Mouse (Mus musculus) hindbrain, embryonic 15.5 days (tissue): ENCODE data around the gene Dab1. TPM values are rescaled to one million over a fixed set of nuclear protein-coding genes. Genes with fewer than 3 reads are reported as not detected.

ENCODE experiments used
- ATAC-seq: fragments of 200-750 bp; cut with Nextera tagmentation; 2 replicates; pipeline ENCODE4 v1.8.0; 2017; ENCODE audit warnings: low read depth, moderate number of reproducible peaks, moderate TSS enrichment; ENCODE audit not compliant: low FRiP score
- H3K27ac ChIP-seq: fragments of 300-500 bp; sonication (generic); replicated peaks from 2 replicates; pipeline ENCODE4 v1.5.1; 2015; ENCODE audit warnings: mild to moderate bottlenecking, inconsistent platforms
- H3K27me3 ChIP-seq: fragments of 300-500 bp; sonication (generic); 2 replicates; pipeline ENCODE4 v1.6.1; 2015; ENCODE audit warnings: control low read depth, inconsistent platforms
- H3K36me3 ChIP-seq: fragments of 300-500 bp; sonication (generic); 2 replicates; pipeline ENCODE4 v1.6.1; 2015; ENCODE audit warnings: control low read depth, inconsistent platforms
- H3K4me1 ChIP-seq: fragments of 300-500 bp; sonication (generic); replicated peaks from 2 replicates; pipeline ENCODE4 v1.6.1; 2015; ENCODE audit warnings: control low read depth, inconsistent platforms
- H3K4me2 ChIP-seq: fragments of 300-500 bp; sonication (generic); 2 replicates; pipeline ENCODE4 v1.6.1; 2015; ENCODE audit warnings: moderate library complexity, mild to moderate bottlenecking, inconsistent platforms
- H3K4me3 ChIP-seq: fragments of 300-500 bp; sonication (generic); 2 replicates; pipeline ENCODE4 v1.5.1; 2015; ENCODE audit warnings: mild to moderate bottlenecking, inconsistent platforms
- H3K9ac ChIP-seq: fragments of 300-500 bp; sonication (generic); 2 replicates; pipeline ENCODE4 v1.6.1; 2015; ENCODE audit warnings: inconsistent platforms
- H3K9me3 ChIP-seq: fragments of 300-500 bp; sonication (generic); 2 replicates; pipeline ENCODE4 v1.6.1; 2016; ENCODE audit warnings: control low read depth, inconsistent platforms
- WGBS: fragments of 180-500 bp; shearing (Covaris S2); methylation state at CpG from one replicate; pipeline ENCODE4 v1.1.7; 2015; 5-methylcytosine and 5-hydroxymethylcytosine counted together
- polyA plus RNA-seq: library from polyadenylated mRNA; unstranded; fragments of >200 nt; fragmentation: Nextera tagmentation; extraction: Ambion mirVana; gene quantifications from 2 replicates; pipeline ENCODE4 v1.2.1, GENCODE M21; 2015

Dab1 gene
- polyA plus RNA-seq, 1 experiment from 2014 or later = 93.7 TPM

DNA sequence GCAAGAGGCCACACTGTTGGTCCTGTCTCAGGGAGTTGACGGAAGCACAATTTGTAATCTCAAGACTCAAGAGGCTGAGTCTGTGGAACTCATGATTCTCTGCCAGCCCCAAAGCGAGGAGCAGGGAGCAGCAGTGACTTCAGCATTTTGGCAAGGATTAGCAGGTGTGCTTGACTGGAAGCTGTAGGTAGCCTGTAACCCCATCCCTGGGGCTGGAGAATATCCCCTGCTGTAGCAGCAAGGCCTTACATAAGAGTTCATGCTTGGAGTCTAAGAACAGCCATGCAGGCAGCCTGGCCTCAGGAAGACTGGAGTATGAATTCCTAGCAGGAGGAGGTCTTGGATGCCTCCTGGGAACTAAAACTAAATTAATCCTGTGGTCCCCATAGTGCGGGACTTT, 849.5 kb downstream of the Dab1 start:
- Histone ChIP-seq H3K4me2 (no peak overlapping the region), H3K36me3 (no peaks in the 10 kb centered on the region), H3K27ac (no peak overlapping the region), H3K4me1 (peaks cover 13% of the 10 kb centered on the region; the same call in 1 of the 2 replicates), H3K27me3 (no peaks in the 10 kb centered on the region), H3K9ac (no peak overlapping the region), H3K9me3 (no peaks in the 10 kb centered on the region), H3K4me3 (no peak overlapping the region)
- WGBS = 88% methylated on average over 3 of the region's 3 CpGs
- no peak for ATAC-seq

GRCm38 (mm10) chr4:104472915-104473314, 853.8 kb downstream of the Dab1 start:
- 60% methylated on average over 4 of the region's 4 CpGs for WGBS
- no peaks in the 10 kb centered on the region for H3K27me3 ChIP-seq
- H3K9ac ChIP-seq = no peak overlapping the region
- no peak overlapping the region for H3K27ac ChIP-seq
- no peak overlapping the region for H3K4me2 ChIP-seq
- no peaks in the 10 kb centered on the region for H3K9me3 ChIP-seq
- ATAC-seq = no peak
- H3K4me1 ChIP-seq = no peaks in the 10 kb centered on the region
- H3K4me3 ChIP-seq = no peak overlapping the region
- no peaks in the 10 kb centered on the region for H3K36me3 ChIP-seq

DNA sequence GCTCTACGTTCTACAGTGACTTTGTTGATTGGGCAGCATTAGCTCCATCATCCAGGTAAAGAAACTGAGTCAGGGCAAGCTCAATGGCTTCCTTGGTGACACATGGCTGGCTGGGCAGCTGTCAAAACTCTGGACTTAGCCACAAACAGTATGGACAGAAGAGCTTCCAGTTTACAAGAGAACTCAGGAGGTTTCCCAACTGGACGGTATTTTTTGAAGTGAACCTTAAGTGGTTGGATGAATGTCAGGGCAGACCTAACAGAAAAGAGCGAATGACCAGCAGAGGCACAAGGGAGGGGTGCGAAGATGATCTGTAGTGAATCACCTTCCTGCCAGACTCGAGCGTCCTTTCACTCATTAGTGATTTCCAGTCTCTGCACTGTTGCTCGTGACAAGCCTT, 857.7 kb downstream of the Dab1 start:
- no peak for ATAC-seq
- Histone ChIP-seq H3K36me3 (no peaks in the 10 kb centered on the region), H3K4me3 (no peak overlapping the region), H3K9ac (no peak overlapping the region), H3K27ac (no peak overlapping the region), H3K27me3 (no peaks in the 10 kb centered on the region), H3K4me2 (no peak overlapping the region), H3K4me1 (no peaks in the 10 kb centered on the region), H3K9me3 (no peaks in the 10 kb centered on the region)
- 90% methylated on average over 7 of the region's 7 CpGs for WGBS

GRCm38 (mm10) chr4:104483948-104484347, 864.8 kb downstream of the Dab1 start:
- ATAC-seq = no peak
- no peaks in the 10 kb centered on the region for H3K4me1 ChIP-seq
- H3K27me3 ChIP-seq = no peaks in the 10 kb centered on the region
- no peak overlapping the region for H3K27ac ChIP-seq
- no peak overlapping the region for H3K9ac ChIP-seq
- no peak overlapping the region for H3K4me3 ChIP-seq
- no peak overlapping the region for H3K4me2 ChIP-seq
- no peaks in the 10 kb centered on the region for H3K9me3 ChIP-seq
- no peaks in the 10 kb centered on the region for H3K36me3 ChIP-seq
- 97% methylated on average over 1 of the region's 1 CpGs for WGBS

GRCm38 (mm10) chr4:104497221-104497620, 878.1 kb downstream of the Dab1 start:
- no peaks in the 10 kb centered on the region for H3K27me3 ChIP-seq
- no peak overlapping the region for H3K27ac ChIP-seq
- H3K9me3 ChIP-seq = no peaks in the 10 kb centered on the region
- H3K9ac ChIP-seq = no peak overlapping the region
- H3K4me2 ChIP-seq = no peak overlapping the region
- H3K4me3 ChIP-seq = no peak overlapping the region
- peaks cover 10% of the 10 kb centered on the region; the same call in 1 of the 2 replicates for H3K4me1 ChIP-seq
- no peaks in the 10 kb centered on the region for H3K36me3 ChIP-seq
- WGBS = 56% methylated on average over 1 of the region's 1 CpGs
- ATAC-seq = peak; percentile 53; the same call in 1 of the 2 replicates

DNA sequence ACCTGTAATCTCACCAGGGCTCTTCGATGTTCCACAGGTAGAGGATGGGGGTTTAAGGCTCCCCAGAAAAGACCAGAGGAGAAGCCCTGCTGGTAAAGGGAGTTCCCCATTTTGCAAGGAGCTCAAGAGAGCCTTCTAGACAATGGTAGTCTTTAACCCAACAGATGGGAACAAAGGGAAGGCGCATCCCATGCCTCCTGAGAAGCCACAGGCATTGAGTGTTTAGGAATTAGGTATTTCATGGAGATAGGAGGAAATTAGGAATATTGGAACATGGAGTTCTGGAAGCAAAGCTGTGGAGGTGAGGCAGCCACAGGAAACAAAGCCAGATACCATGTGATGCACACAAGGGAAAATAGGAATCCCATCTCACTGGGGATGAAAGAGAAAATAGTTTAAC, 881.0 kb downstream of the Dab1 start:
- Histone ChIP-seq H3K36me3 (no peaks in the 10 kb centered on the region), H3K4me3 (no peak overlapping the region), H3K27ac (no peak overlapping the region), H3K27me3 (no peaks in the 10 kb centered on the region), H3K9me3 (no peaks in the 10 kb centered on the region), H3K4me2 (no peak overlapping the region), H3K4me1 (peaks cover 16% of the 10 kb centered on the region; the same call in 1 of the 2 replicates), H3K9ac (no peak overlapping the region)
- 80% methylated on average over 2 of the region's 2 CpGs for WGBS
- ATAC-seq = no peak

GRCm38 (mm10) chr4:104500646-104501045, 881.5 kb downstream of the Dab1 start:
- WGBS = 57% methylated on average over 4 of the region's 4 CpGs

DNA sequence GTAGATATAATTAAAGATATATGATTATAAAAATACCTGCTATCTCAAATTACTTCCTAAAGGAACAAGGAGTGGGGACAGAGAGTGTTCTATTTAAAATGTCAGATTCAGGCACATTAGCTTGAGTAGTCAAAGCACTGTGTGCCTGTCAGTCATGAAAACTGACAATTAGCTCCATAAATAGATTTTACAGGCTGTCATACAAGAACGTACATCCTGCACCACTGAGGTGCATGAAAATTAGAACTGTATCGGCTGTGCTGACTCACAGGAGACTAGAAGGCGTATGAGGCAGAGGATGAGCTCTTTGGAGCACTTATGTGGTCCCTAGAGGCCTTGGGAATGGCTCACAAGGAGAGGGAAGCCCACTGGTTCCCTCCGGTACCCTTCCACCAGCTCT, 882.1 kb downstream of the Dab1 start:
- Histone ChIP-seq H3K9ac (no peak overlapping the region), H3K27ac (no peak overlapping the region), H3K4me1 (peaks cover 16% of the 10 kb centered on the region; the same call in 1 of the 2 replicates), H3K9me3 (no peaks in the 10 kb centered on the region), H3K4me2 (no peak overlapping the region), H3K27me3 (no peaks in the 10 kb centered on the region), H3K4me3 (no peak overlapping the region), H3K36me3 (no peaks in the 10 kb centered on the region)
- WGBS = 62% methylated on average over 4 of the region's 4 CpGs
- ATAC-seq = no peak

More at GRCm38 (mm10) chr4:104500646-104501045, 881.5 kb downstream of the Dab1 start:
- H3K36me3 ChIP-seq = no peaks in the 10 kb centered on the region
- no peak overlapping the region for H3K4me2 ChIP-seq
- no peak overlapping the region for H3K27ac ChIP-seq
- no peak for ATAC-seq
- H3K4me3 ChIP-seq = no peak overlapping the region
- peaks cover 16% of the 10 kb centered on the region; the same call in 1 of the 2 replicates for H3K4me1 ChIP-seq
- H3K9ac ChIP-seq = no peak overlapping the region
- H3K9me3 ChIP-seq = no peaks in the 10 kb centered on the region
- no peaks in the 10 kb centered on the region for H3K27me3 ChIP-seq

DNA sequence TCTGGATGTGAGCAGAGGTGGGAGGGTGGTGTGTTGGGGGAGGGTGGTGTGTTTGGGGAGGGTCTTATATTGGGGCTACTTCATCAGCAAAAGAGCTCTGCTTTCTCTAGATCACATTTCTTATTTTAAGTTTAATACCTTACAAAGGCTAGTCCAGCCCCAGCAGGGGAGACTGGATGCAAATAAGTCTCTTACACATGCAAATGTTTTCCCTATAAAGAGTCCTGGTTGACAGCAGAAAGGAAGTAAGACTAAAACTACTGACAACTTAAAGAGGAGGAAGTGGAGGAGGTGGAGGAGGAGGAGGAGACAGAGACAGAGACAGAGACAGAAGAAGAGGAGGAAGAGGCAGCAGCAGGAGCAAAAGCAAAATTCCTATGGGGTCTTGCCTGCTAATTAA, 885.8 kb downstream of the Dab1 start:
- Histone ChIP-seq H3K27me3 (no peaks in the 10 kb centered on the region), H3K27ac (no peak overlapping the region), H3K4me3 (no peak overlapping the region), H3K36me3 (no peaks in the 10 kb centered on the region), H3K4me2 (no peak overlapping the region), H3K9ac (no peak overlapping the region), H3K9me3 (no peaks in the 10 kb centered on the region), H3K4me1 (peaks cover 16% of the 10 kb centered on the region)
- no peak for ATAC-seq

- Histone ChIP-seq H3K27me3 (no peaks in the 10 kb centered on the region), H3K36me3 (no peaks in the 10 kb centered on the region), H3K4me1 (peaks cover 19% of the 10 kb centered on the region), H3K4me3 (no peak overlapping the region), H3K9ac (no peak overlapping the region), H3K27ac (no peak overlapping the region), H3K4me2 (no peak overlapping the region), H3K9me3 (no peaks in the 10 kb centered on the region)
- 57% methylated on average over 5 of the region's 5 CpGs for WGBS
- ATAC-seq = no peak
Measured at GRCm38 (mm10) chr4:104509230-104509985, 890.2 kb downstream of the Dab1 start.

GRCm38 (mm10) chr4:104511855-104512254, 892.7 kb downstream of the Dab1 start:
- H3K9ac ChIP-seq = no peak overlapping the region
- H3K36me3 ChIP-seq = no peaks in the 10 kb centered on the region
- H3K4me3 ChIP-seq = no peak overlapping the region
- no peak overlapping the region for H3K4me2 ChIP-seq
- H3K27me3 ChIP-seq = no peaks in the 10 kb centered on the region
- H3K4me1 ChIP-seq = peaks cover 23% of the 10 kb centered on the region
- H3K27ac ChIP-seq = no peak overlapping the region
- no peak for ATAC-seq
- WGBS = 82% methylated on average over 6 of the region's 6 CpGs
- H3K9me3 ChIP-seq = no peaks in the 10 kb centered on the region

GRCm38 (mm10) chr4:104512513-104512912, 893.4 kb downstream of the Dab1 start:
- no peak overlapping the region for H3K9ac ChIP-seq
- no peak overlapping the region for H3K4me2 ChIP-seq
- WGBS = 80% methylated on average over 8 of the region's 8 CpGs
- no peaks in the 10 kb centered on the region for H3K9me3 ChIP-seq
- H3K27ac ChIP-seq = no peak overlapping the region
- no peak for ATAC-seq
- H3K4me1 ChIP-seq = peaks cover 23% of the 10 kb centered on the region
- H3K36me3 ChIP-seq = no peaks in the 10 kb centered on the region
- H3K27me3 ChIP-seq = no peaks in the 10 kb centered on the region
- no peak overlapping the region for H3K4me3 ChIP-seq

DNA sequence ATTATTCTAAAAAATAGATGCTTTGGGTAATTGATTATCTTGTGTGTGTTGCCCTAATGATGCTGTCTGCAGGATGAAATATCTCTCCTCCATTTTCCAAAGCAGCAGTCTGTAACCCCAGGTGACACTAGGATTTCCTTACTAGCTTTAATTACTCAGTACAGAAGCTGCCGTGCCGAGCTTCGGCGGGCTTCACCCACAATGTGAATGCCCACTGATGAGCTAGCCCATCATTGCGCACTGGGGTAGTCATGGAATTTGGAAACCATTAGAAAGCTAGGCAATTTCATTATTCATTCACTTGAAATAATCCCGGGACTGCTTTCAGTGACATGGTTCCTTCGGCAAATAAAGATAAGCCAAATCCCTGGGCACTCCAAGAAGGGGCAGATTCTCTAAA, 894.5 kb downstream of the Dab1 start:
- no peak overlapping the region for H3K9ac ChIP-seq
- H3K9me3 ChIP-seq = no peaks in the 10 kb centered on the region
- H3K4me2 ChIP-seq = peak overlapping the region; percentile 34
- peaks cover 21% of the 10 kb centered on the region for H3K4me1 ChIP-seq
- H3K27me3 ChIP-seq = no peaks in the 10 kb centered on the region
- 35% methylated on average over 7 of the region's 7 CpGs for WGBS
- no peaks in the 10 kb centered on the region for H3K36me3 ChIP-seq
- no peak overlapping the region for H3K4me3 ChIP-seq
- H3K27ac ChIP-seq = no peak overlapping the region
- ATAC-seq = no peak
